Mouse (Mus musculus) lung, postnatal 4 days (tissue): ENCODE measurements around the gene Acrbp.
A peak's percentile ranks its signal among the peaks of the same experiment; 100 is the strongest.

ENCODE experiments used
- DNase-seq, 2 experiments: peaks; one replicate each; pipeline ENCODE4 v3.0.0; 2021

Acrbp gene

GRCm38 (mm10) chr6:125101444-125101843 is 52.0 kb downstream of the Acrbp start:
- no peak for DNase-seq

- no peak for DNase-seq
Measured at GRCm38 (mm10) chr6:125104223-125104622, 54.7 kb downstream of the Acrbp start.

- DNase-seq = no peak
Measured at GRCm38 (mm10) chr6:125107705-125108104, 58.2 kb downstream of the Acrbp start.

- no peak for DNase-seq
Measured at GRCm38 (mm10) chr6:125109371-125109770, 59.9 kb downstream of the Acrbp start.

GRCm38 (mm10) chr6:125110927-125111326 is 61.4 kb downstream of the Acrbp start:
- DNase-seq = peak in 1 of 2 experiments; percentile 60

- no peak for DNase-seq
Measured at GRCm38 (mm10) chr6:125112553-125112952, 63.1 kb downstream of the Acrbp start.
